Mouse (Mus musculus): ENCODE measurements around the gene Traf3.

The Traf3 gene

DNA sequence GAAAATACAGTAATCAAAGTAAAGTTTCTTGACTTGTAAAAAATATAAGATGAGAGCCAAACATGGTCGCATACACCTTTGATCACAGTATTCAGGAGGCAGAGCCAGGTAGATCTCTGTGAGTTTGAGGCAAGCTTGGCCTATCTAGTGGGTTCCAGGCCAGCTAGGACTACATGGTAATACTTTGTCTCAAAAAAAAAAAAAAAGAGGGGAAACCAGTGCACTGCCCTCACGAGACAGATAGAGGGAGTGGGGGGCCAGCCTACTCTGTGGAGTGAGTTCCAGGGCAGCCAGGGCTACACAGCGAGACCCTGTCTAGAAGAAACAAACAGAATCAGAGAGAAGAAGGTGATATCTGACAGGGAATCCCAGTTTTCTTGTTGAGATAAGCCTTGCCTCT is 41.5 kb downstream of the Traf3 start:
- no peak for DNase-seq

- no peak for DNase-seq
Measured at GRCm38 (mm10) chr12:111211729-111212128, 45.6 kb downstream of the Traf3 start.

GRCm38 (mm10) chr12:111218867-111219266 is 52.7 kb downstream of the Traf3 start:
- no peak for DNase-seq

- peak; percentile 21 for DNase-seq
Measured at GRCm38 (mm10) chr12:111225197-111225780, 59.1 kb downstream of the Traf3 start.

DNA sequence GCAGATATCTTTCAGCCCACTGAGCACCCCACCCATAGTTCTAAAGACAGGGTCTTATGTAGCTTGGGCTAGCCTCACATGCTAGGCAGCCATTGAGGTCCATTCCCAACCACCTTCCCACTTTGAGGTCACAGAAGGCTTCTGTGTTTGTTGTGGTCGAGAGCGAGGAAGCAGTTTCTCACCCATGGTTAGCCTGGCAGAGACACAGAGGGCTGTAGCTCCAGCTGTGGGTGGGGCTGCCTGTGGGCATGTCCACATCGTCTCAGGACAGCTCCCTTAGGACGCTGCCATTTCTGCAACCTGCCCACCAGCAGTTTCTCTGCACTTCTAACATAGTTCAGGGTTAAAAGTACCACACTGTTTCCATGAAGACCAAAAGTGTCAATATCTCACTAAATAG is 61.2 kb downstream of the Traf3 start:
- DNase-seq, result no peak

DNA sequence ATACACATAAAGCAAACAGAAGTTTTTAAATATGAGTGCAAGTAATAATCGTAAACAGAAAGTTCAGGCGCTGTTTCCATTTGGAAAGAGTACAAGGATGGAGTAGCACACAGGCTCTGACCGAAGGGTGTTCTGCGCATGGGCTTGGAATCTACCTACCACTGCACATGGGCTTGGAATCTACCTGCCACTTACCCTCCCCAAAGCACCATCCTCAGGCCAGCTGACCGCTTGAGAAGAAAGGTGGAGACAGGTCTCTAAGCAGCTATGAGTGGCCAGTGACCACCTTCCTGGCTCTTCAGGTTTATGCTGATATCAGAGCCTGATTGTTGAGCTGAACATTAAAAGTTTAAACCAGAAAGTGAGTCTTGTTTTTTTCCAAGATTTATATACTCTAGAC is 62.3 kb downstream of the Traf3 start:
- DNase-seq, result no peak

GRCm38 (mm10) chr12:111230793-111231192 is 64.6 kb downstream of the Traf3 start:
- DNase-seq, result no peak

DNA sequence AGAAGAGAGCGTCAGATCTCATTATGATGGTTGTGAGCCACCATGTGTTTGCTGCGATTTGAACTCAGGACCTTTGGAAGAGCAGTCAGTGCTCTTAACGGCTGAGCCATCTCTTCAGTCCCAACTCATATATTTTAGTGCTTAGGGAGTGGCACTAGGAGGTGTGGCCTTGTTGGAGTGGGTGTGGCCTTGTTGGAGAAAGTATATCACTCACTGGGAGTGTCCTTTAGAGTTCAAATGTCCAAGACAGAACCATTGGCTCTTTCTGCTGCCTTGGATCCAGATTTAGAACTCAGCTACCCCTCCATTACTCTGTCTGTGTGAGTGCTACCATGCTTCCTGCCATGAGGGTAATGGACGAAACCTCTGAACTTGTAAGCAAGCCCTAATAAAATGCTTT is 67.6 kb downstream of the Traf3 start:
- DNase-seq, result no peak

GRCm38 (mm10) chr12:111234383-111234782 is 68.2 kb downstream of the Traf3 start:
- peak; percentile 26 for DNase-seq

- DNase-seq, result no peak
Measured at GRCm38 (mm10) chr12:111235631-111236030, 69.5 kb downstream of the Traf3 start.

DNA sequence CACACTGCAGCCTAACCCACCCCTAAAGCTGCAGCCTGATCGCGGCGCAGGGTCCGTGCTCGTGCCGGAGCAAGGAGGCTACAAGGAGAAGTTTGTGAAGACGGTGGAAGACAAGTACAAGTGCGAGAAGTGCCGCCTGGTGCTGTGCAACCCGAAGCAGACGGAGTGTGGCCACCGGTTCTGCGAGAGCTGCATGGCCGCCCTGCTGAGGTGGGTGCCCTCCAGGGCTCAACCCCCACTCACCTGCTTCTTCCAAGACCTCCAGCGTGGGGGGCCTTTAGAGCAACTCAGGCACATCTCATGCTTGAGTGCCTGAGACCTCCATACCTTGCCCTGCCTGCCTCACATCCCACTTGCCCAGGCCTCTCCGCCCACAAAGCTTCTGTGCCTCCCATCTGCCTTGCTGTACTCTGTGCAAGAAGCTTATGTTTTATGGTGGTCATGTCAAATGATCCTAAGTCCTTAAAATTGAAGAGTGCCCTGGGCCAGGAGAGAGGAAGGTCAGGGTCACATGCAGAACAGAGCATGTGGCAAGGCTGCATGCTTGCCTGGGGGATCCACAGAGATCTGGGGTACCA is 71.5 kb downstream of the Traf3 start:
- DNase-seq, result no peak

DNA sequence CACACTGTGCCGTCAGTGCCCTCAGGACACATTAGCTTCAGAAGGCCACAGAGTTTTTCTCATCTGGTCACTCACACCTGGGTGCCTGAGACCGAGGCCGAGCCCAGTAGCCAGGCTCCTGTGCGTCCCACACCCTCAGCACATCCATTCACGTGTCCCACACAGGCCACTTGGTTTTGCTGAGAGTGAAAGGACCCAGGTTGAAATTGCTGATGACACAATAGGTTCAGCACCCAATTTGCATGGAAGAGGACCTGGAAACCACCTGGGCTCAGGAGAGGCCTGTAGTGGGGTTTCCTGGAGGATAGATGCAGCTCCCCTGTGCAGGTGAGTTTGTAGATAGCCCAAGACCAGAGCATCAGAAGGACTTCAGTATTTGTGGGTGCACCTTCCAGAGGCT is 72.2 kb downstream of the Traf3 start:
- DNase-seq, result no peak

GRCm38 (mm10) chr12:111238778-111239177 is 72.6 kb downstream of the Traf3 start:
- no peak for DNase-seq

DNA sequence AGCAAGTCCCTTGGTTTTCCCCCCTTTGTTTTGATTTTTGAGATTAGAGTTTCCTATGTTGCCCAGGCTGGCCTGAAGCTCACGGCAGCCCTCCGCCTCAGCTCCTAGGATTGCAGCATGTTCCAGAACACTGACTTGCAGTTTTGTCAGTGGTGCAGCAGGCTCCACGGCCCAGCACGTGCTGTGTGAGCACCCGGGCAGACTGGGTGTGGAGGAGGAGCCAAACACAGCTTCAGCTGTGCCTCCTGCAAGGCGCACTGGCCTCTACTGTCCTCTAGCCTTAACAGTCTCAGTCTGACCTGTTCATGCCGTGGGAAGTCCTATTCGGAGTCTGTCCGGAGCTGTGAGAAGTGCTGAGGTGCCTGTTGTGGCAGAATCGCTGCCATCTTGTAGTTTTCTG is 73.8 kb downstream of the Traf3 start:
- DNase-seq, result no peak

- DNase-seq, result no peak
Measured at GRCm38 (mm10) chr12:111241916-111242315, 75.7 kb downstream of the Traf3 start.

DNA sequence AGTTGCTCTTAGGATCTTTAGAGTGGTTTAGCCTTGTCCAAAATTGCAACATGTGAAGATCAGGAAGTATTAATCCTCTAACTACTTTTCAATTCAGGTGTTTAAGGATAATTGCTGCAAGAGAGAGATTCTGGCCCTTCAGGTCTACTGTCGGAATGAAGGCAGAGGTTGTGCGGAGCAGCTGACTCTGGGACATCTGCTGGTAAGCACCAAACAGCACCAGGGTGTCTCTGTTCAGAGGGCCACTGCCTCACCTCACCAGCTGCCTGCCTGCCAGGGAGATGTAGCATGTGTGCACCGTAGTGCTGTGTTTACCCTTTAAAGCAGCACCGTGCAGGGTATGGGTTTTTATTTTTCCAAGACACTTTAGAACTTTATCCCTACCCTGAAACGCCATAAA is 76.2 kb downstream of the Traf3 start:
- DNase-seq, result no peak

DNA sequence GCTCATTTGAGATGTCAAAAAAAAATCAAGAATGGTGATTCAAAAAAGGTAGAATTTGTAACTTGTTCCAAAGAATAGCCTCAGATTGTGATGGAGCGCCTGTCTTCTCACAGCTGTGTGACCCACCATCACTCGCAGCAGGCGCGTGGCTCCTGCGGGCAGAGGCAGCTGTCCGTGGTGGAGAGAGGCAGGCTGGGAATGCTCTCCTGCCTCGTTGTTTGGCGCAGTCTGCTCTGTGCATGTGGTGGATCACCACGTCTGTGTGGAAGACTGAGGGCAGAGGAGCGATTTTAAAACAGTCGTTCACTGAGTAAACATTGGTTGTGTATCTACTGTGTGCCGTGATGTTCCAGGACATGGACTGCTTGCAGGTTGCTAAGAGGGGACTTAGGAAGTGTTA is 77.6 kb downstream of the Traf3 start:
- no peak for DNase-seq

DNA sequence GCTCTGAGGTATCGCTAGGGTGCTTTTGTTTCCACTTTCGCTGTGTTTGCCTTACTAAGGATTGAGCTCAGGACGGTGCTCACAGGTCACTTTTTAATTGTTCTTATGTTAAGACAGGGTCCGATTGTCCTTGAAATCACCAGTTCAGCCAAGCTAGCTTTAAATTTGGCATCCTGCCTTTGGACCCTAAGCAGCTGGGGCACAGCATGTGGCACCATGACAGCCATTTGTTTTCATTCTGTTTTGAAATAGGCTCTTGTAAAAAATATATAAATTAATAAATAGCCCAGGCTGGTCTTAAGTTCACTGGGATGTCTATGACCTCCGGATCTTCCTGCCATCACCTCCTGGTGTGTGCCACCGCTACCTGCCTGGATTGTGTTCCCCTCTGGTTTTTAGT is 78.9 kb downstream of the Traf3 start:
- DNase-seq, result no peak

GRCm38 (mm10) chr12:111246808-111247464 is 80.8 kb downstream of the Traf3 start:
- DNase-seq, result no peak

DNA sequence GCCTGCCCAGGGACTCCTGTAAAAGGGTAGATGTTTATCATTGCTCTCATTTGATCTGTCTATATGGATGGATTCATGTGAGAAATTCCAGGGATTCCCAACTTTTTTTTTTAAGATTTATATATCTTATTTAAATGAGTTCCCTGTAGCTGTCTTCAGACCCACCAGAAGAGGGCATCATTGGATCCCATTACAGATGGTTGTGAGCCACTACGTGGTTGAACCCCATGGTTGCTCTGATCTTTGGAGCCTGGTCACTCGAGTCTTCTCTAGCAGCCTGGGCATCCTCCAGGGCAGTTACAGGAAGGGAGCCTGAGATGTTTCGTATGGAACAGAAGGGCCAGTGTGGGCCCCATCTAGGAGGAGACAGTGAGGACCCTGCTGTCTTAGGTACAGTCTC is 82.9 kb downstream of the Traf3 start:
- no peak for DNase-seq

DNA sequence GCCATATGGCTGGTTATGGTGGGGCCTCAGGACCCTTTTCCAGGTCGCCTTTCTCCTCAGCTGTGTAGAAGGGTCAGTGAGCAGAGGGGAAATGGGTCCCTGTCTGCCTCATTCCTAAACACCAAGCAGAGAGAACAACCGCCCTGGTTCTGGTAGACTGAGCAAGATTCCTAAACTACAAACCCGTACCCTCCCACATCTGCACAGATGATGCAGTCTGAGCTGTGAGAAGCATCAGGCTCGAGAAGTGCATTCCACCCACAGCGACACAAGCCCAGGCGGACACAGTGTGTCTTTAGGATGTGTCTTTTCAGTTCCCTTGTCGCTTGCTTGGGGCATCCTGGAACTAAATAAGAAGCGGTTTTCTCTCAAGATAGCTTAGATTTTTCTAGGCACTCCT is 83.9 kb downstream of the Traf3 start:
- DNase-seq, result no peak

- DNase-seq, result no peak
Measured at GRCm38 (mm10) chr12:111251227-111251626, 85.1 kb downstream of the Traf3 start.

GRCm38 (mm10) chr12:111263650-111264049 is 97.5 kb downstream of the Traf3 start:
- DNase-seq, result no peak

DNA sequence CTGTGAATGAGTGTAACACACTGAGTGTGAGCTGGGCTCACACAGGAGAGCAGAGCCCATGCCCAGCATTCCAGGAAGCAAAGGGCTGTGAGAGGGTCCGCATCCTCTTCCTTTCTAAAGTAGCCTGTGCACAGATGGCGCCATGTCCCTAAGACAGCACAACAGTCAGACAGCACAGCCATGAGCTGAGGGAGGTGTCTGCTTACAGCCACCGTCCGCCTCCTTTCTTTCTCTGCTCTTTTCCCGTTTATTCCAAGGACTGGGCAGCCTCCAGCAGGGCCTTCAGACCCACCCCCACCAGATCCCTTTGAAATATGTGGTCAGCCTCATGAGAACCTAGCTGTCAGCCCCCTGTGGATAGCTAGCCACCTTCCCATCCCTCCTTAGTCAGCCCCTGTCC is 99.0 kb downstream of the Traf3 start:
- DNase-seq, result no peak

- DNase-seq, result no peak
Measured at GRCm38 (mm10) chr12:111266592-111266991, 100.4 kb downstream of the Traf3 start.
